Mouse (Mus musculus): ENCODE measurements around the gene Gm43518.

Gene Gm43518

GRCm38 (mm10) chr5:123927118-123927517 is at the start of gene Gm43518:
TSS of gene Gm43518 (plus strand) at chr5:123927418.
- no peak for DNase-seq (ENCODE audit: low read depth, low spot score)

DNA sequence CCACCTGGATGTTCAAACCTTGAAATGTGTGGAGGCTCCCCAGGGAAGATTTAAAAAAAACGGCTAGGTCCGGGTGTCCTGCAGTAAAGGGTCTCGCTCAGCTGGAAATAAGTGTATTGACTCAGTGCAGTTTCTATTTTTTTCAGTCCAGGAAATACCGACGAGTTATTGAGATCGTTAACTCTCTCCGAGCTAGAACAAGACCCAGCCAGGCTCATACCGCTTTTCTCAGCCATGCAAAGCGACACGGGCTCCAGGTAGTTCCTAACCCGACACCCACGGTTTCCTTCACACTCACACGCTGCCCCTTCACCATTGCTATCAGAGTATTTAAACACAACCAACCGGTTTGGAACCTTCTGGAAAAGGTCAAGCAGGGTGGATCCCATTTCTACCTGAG is 49.2 kb upstream of the Gm43518 start:
- DNase-seq (ENCODE audit: low read depth, low spot score): no peak

GRCm38 (mm10) chr5:123879928-123880327 is 47.3 kb upstream of the Gm43518 start, which contains the start of gene Hcar1:
TSS of gene Hcar1 (minus strand) at chr5:123880020.
- peak; percentile 18 for DNase-seq (ENCODE audit: low read depth, low spot score)

- DNase-seq (ENCODE audit: low read depth, low spot score): peak; percentile 66
Observed at GRCm38 (mm10) chr5:123880778-123881177, 46.4 kb upstream of the Gm43518 start.

DNA sequence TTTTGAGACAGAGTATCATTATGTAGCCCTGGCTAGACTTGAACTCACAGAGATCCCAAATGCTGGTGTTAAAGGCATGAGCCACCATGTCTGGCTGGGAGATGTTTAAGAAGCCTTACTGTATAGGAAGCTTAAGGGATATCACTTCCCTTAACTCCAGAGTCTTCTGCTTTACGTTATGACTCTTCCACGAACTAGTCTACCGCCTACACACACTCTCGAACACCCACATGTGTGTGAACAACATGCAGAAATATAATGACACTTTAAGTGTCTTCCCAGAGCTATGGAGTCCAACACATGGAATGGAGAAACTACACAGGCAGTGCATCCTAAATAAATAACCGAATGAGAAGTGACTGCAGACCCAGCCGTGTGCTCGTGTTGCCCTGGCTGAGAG is 43.3 kb upstream of the Gm43518 start:
- no peak for DNase-seq (ENCODE audit: low read depth, low spot score)

- DNase-seq (ENCODE audit: low read depth, low spot score): no peak
Observed at GRCm38 (mm10) chr5:123884332-123884731, 42.9 kb upstream of the Gm43518 start.

GRCm38 (mm10) chr5:123886365-123886764 is 40.9 kb upstream of the Gm43518 start:
- DNase-seq (ENCODE audit: low read depth, low spot score): no peak

GRCm38 (mm10) chr5:123890312-123890711 is 36.9 kb upstream of the Gm43518 start:
- no peak for DNase-seq (ENCODE audit: low read depth, low spot score)

DNA sequence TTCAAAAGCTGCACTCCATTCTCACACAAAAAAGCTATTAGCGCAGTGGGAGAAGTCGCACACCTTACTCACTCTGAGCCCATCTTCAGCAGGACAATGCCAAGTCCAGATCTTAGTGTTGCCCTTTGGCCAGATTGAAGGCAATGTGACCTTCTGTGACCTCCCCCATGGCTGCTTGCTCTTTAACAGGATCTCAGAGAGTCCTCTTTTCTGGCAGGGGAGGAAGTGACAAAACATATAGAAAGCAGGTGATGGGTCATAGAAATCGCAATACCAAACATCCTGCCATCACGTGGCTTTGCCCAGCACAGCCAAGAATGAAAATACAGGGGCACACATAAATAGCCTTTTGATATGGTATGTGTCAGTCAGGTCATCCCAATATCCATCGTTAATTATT is 36.2 kb upstream of the Gm43518 start:
- no peak for DNase-seq (ENCODE audit: low read depth, low spot score)

- peak; percentile 55 for DNase-seq (ENCODE audit: low read depth, low spot score)
Observed at GRCm38 (mm10) chr5:123891669-123892068, 35.5 kb upstream of the Gm43518 start.

- DNase-seq (ENCODE audit: low read depth, low spot score): no peak
Observed at GRCm38 (mm10) chr5:123893520-123893919, 33.7 kb upstream of the Gm43518 start.

- DNase-seq (ENCODE audit: low read depth, low spot score): no peak
Observed at GRCm38 (mm10) chr5:123896395-123896794, 30.8 kb upstream of the Gm43518 start.

- DNase-seq (ENCODE audit: low read depth, low spot score): no peak
Observed at GRCm38 (mm10) chr5:123897352-123897751, 29.9 kb upstream of the Gm43518 start.

DNA sequence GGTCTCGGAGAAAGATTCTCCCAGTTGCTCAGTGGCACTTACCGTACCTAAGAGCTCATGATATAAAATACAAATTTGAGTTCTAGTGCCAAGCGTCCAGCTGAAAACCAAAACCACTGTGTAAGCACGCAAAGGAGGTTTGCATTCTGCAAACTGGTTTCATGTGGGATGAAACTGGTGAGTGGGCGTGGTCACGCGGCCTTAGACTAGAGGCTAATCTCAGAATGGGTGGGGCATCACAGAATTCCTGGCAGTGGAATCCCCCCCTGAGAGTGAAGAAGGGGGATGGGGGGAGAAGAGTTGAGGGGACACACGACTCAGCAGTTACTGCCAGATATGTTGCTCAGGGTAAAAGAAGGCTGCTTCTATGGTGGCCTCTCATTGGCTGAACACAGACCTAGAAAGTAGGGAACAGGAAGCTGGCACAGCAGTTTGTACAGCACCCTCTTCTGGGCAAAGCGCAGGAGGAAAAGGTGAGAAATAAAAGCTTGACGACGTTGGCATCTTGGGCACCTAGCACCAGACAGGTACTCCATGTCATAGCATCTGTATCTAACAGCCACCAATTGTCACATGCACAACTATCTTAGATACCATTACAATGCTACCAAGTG is 23.1 kb upstream of the Gm43518 start:
- peak; percentile 52 for DNase-seq (ENCODE audit: low read depth, low spot score)

DNA sequence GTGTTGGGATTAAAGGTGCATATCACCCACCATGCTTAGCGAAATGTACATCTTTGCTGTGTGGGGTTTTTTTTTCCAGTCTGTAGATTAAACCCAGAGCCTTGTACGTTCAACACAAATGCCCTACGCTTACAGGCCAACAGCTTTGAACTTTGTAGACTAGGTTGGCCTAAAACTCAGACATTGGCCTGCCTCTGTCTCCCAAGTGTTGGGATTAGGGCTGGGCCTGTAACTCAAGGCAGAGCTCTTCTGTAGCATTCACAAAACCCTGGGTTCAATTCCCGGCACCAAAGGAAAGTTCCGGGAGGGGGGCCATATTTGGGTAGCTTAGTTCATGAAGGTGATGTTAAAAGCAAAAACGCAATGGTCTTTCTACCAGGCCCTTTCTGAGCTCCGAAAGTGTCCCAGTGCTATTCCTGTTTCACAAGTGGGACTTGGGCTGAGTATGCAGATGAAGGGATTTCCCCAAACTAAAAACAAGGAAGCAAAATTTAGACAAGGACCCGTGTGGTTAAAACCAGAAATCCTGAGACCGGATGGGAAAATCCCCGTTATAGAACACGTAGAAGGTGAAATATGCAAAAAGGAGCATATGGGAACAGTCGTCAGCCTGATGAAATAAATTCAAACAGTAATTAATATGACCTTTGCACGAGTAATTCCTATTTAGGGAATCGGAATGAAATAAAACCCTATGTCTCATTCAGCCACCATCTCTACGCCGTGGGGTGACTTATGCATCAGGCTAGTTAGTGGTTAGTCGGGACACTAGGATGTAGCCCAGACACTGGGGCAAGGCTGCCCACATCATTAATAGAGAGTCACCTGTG is 20.9 kb upstream of the Gm43518 start:
- DNase-seq (ENCODE audit: low read depth, low spot score): no peak

GRCm38 (mm10) chr5:123906976-123907630 is 20.1 kb upstream of the Gm43518 start, which contains the start of gene Denr:
TSS of gene Denr (plus strand) at chr5:123907175.
- DNase-seq (ENCODE audit: low read depth, low spot score): peak; percentile 98

DNA sequence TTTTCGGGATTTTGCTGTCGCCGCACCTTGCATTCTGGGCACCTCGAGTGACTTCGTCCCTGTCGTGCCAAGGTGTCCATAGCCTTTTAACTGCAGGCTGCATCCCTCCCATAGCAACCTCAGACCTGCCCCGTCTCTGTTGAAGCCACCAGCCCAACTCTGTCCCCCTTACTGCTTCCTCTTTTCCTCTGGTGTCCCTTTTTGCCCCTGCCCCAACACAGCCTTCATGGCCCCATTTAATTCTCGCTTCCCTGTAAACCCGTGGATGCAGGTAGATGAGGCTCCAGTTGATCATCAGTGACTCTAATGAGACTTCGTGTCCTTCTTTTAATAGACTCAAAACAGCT is 19.6 kb upstream of the Gm43518 start:
- no peak for DNase-seq (ENCODE audit: low read depth, low spot score)

DNA sequence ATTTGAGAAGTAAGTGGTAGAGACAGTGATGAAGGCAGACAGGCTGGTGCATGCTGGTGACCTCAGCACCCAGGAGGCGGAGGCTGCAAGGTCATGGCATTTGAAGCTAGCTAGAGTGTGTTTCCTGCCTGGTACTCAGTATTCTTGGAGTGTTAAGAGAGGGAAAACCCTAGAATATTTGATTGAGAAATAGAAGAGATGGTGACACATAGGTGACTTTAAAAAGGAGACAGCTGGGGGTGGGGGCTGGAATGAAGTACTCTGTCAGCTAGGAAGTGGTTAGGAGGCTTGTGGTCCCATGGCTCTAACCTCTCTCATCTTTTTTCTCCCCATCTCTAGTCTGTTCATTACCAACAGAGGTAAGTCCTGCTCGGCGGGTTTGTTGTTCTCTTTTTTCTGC is 12.4 kb upstream of the Gm43518 start:
- no peak for DNase-seq (ENCODE audit: low read depth, low spot score)

DNA sequence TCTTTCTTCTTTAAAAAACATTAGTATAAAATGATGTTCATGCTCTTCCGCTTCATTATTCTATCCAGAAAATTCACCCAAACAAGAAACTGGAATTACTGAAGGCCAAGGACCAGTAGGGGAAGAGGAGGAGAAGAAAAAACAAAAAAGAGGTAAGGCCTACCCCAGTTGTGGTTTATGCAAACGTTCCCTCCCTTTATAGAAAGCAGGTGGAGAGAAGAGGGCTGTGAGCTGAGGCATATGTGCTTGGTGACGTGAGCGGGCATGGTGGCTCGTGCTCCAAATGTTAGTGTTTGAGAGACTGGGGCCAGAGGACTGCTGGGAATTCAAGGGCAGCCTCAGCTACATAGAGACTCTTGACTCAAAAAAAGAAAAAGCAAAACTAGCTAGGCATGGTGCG is 5.1 kb upstream of the Gm43518 start:
- DNase-seq (ENCODE audit: low read depth, low spot score): no peak

GRCm38 (mm10) chr5:123930508-123930989 is 3.3 kb downstream of the Gm43518 start, which contains the start of gene Ccdc62:
TSS of gene Ccdc62 (plus strand) at chr5:123930679.
- DNase-seq (ENCODE audit: low read depth, low spot score): peak; percentile 98

- no peak for DNase-seq (ENCODE audit: low read depth, low spot score)
Observed at GRCm38 (mm10) chr5:123931131-123931530, 3.9 kb downstream of the Gm43518 start.

DNA sequence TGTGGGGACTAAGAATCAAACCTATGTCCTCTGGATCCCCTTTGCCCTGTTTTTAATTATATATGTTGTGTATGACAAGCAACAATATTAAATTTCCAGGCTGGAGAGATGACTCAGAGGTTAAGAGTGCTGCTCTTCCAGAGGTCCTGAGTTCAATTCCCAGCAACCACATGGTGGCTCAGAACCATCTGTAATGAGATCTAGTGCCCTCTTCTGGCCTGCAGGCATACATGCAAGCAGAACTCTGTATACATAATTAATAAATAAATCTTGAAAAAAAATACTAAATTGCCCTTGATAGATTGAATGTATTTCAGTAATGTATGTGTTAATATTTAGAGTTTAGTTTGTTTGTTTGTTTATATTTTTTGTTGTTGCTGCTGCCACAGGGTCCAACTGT is 5.7 kb downstream of the Gm43518 start:
- DNase-seq (ENCODE audit: low read depth, low spot score): no peak

All from ZHBTc4 (cell line).